Mouse (Mus musculus): ENCODE data around the gene Hoxa11. TPM values are rescaled to one million over a fixed set of nuclear protein-coding genes. Genes with fewer than 3 reads are reported as not detected.

Hoxa11 gene
- polyA plus RNA-seq, 1 experiment from 2014 or later, result not detected

GRCm38 (mm10) chr6:52221993-52222685, 23.5 kb downstream of the Hoxa11 start:
- Histone ChIP-seq H3K9ac (no peak overlapping the region), H3K4me3 (peak overlapping the region; percentile 54), H3K27me3 (replicated peaks) (peaks cover 98% of the 10 kb centered on the region), H3K36me3 (no peaks in the 10 kb centered on the region), H3K4me1 (replicated peaks) (peaks cover 22% of the 10 kb centered on the region), H3K9me3 (replicated peaks) (no peaks in the 10 kb centered on the region), H3K27ac (ENCODE audit: poor library complexity, severe bottlenecking) (no peak overlapping the region), H3K4me2 (peak overlapping the region; percentile 85)
- WGBS, result 6% methylated on average over 21 of the region's 21 CpGs
- no peak for ATAC-seq (ENCODE audit: insufficient number of reproducible peaks, low FRiP score)

GRCm38 (mm10) chr6:52221337-52221992, 24.1 kb downstream of the Hoxa11 start, which contains the start of gene Hoxa7:
TSS of gene Hoxa7 (minus strand) at chr6:52221854.
- peak within 1 kb of the TSS; percentile 42; the same call in 1 of the 2 replicates for H3K9ac ChIP-seq

GRCm38 (mm10) chr6:52220865-52221310, 24.7 kb downstream of the Hoxa11 start:
- Histone ChIP-seq H3K4me3 (peak overlapping the region; percentile 54), H3K27me3 (replicated peaks) (peaks cover 98% of the 10 kb centered on the region), H3K4me2 (peak overlapping the region; percentile 85), H3K9ac (no peak overlapping the region), H3K36me3 (no peaks in the 10 kb centered on the region), H3K4me1 (replicated peaks) (peaks cover 25% of the 10 kb centered on the region), H3K9me3 (replicated peaks) (no peaks in the 10 kb centered on the region), H3K27ac (ENCODE audit: poor library complexity, severe bottlenecking) (no peak overlapping the region)
- WGBS, result 4% methylated on average over 12 of the region's 12 CpGs
- ATAC-seq (ENCODE audit: insufficient number of reproducible peaks, low FRiP score), result no peak

More at GRCm38 (mm10) chr6:52221337-52221992, 24.1 kb downstream of the Hoxa11 start, which contains the start of gene Hoxa7:
- peak; percentile 58; the same call in 1 of the 2 replicates for ATAC-seq (ENCODE audit: insufficient number of reproducible peaks, low FRiP score)
- no peaks in the 10 kb centered on the region for H3K36me3 ChIP-seq
- H3K9me3 ChIP-seq (replicated peaks), result no peaks in the 10 kb centered on the region
- H3K27me3 ChIP-seq (replicated peaks), result peaks cover 98% of the 10 kb centered on the region
- H3K4me1 ChIP-seq (replicated peaks), result peaks cover 27% of the 10 kb centered on the region
- WGBS, result under 1% methylated on average over 46 of the region's 46 CpGs
- H3K4me3 ChIP-seq, result peak within 1 kb of the TSS; percentile 54
- peak within 1 kb of the TSS; percentile 85 for H3K4me2 ChIP-seq
- H3K27ac ChIP-seq (ENCODE audit: poor library complexity, severe bottlenecking), result no peak within 1 kb of the TSS

- H3K9me3 ChIP-seq (replicated peaks), result no peaks in the 10 kb centered on the region
- H3K9ac ChIP-seq, result no peak overlapping the region
- no peak overlapping the region for H3K27ac ChIP-seq (ENCODE audit: poor library complexity, severe bottlenecking)
- H3K27me3 ChIP-seq (replicated peaks), result peaks cover 98% of the 10 kb centered on the region
- H3K4me1 ChIP-seq (replicated peaks), result peaks cover 22% of the 10 kb centered on the region
- ATAC-seq (ENCODE audit: insufficient number of reproducible peaks, low FRiP score), result no peak
- no peak overlapping the region for H3K4me2 ChIP-seq
- no peaks in the 10 kb centered on the region for H3K36me3 ChIP-seq
- H3K4me3 ChIP-seq, result no peak overlapping the region
- WGBS, result 14% methylated on average over 32 of the region's 32 CpGs
These were observed 25.4 kb downstream of the Hoxa11 start for GRCm38 (mm10) chr6:52220003-52220864.

GRCm38 (mm10) chr6:52219234-52219942, 26.2 kb downstream of the Hoxa11 start:
- Histone ChIP-seq H3K27ac (ENCODE audit: poor library complexity, severe bottlenecking) (no peak overlapping the region), H3K4me1 (replicated peaks) (peaks cover 22% of the 10 kb centered on the region), H3K9ac (no peak overlapping the region), H3K4me3 (no peak overlapping the region), H3K27me3 (replicated peaks) (peaks cover 98% of the 10 kb centered on the region), H3K36me3 (no peaks in the 10 kb centered on the region), H3K9me3 (replicated peaks) (no peaks in the 10 kb centered on the region), H3K4me2 (no peak overlapping the region)
- no peak for ATAC-seq (ENCODE audit: insufficient number of reproducible peaks, low FRiP score)
- WGBS, result 26% methylated on average over 9 of the region's 9 CpGs

- H3K9ac ChIP-seq, result no peak overlapping the region
- no peaks in the 10 kb centered on the region for H3K36me3 ChIP-seq
- H3K4me2 ChIP-seq, result no peak overlapping the region
- H3K4me1 ChIP-seq (replicated peaks), result peaks cover 22% of the 10 kb centered on the region
- H3K27ac ChIP-seq (ENCODE audit: poor library complexity, severe bottlenecking), result no peak overlapping the region
- 10% methylated on average over 14 of the region's 14 CpGs for WGBS
- peaks cover 98% of the 10 kb centered on the region for H3K27me3 ChIP-seq (replicated peaks)
- no peak overlapping the region for H3K4me3 ChIP-seq
- H3K9me3 ChIP-seq (replicated peaks), result no peaks in the 10 kb centered on the region
- no peak for ATAC-seq (ENCODE audit: insufficient number of reproducible peaks, low FRiP score)
These were observed 26.9 kb downstream of the Hoxa11 start for GRCm38 (mm10) chr6:52218643-52219215.

- ATAC-seq (ENCODE audit: insufficient number of reproducible peaks, low FRiP score), result no peak
- Histone ChIP-seq H3K9me3 (replicated peaks) (no peaks in the 10 kb centered on the region), H3K27me3 (replicated peaks) (peaks cover 98% of the 10 kb centered on the region), H3K36me3 (no peaks in the 10 kb centered on the region), H3K4me3 (peak overlapping the region; percentile 28; the same call in 1 of the 2 replicates), H3K4me1 (replicated peaks) (peaks cover 24% of the 10 kb centered on the region), H3K9ac (no peak overlapping the region), H3K27ac (ENCODE audit: poor library complexity, severe bottlenecking) (no peak overlapping the region), H3K4me2 (no peak overlapping the region; the same call in 1 of the 2 replicates)
- 6% methylated on average over 23 of the region's 23 CpGs for WGBS
These were observed 27.5 kb downstream of the Hoxa11 start for GRCm38 (mm10) chr6:52217895-52218642.

- ATAC-seq (ENCODE audit: insufficient number of reproducible peaks, low FRiP score), result no peak
- H3K4me1 ChIP-seq (replicated peaks), result peaks cover 29% of the 10 kb centered on the region
- peaks cover 98% of the 10 kb centered on the region for H3K27me3 ChIP-seq (replicated peaks)
- no peak overlapping the region for H3K9ac ChIP-seq
- H3K4me2 ChIP-seq, result peak overlapping the region; percentile 51
- no peaks in the 10 kb centered on the region for H3K9me3 ChIP-seq (replicated peaks)
- H3K4me3 ChIP-seq, result peak overlapping the region; percentile 28
- no peak overlapping the region for H3K27ac ChIP-seq (ENCODE audit: poor library complexity, severe bottlenecking)
- H3K36me3 ChIP-seq, result no peaks in the 10 kb centered on the region
- 1% methylated on average over 25 of the region's 25 CpGs for WGBS
These were observed 28.2 kb downstream of the Hoxa11 start for GRCm38 (mm10) chr6:52217459-52217768.

- H3K27ac ChIP-seq (ENCODE audit: poor library complexity, severe bottlenecking), result no peak overlapping the region
- 3% methylated on average over 60 of the region's 60 CpGs for WGBS
- H3K9ac ChIP-seq, result no peak overlapping the region
- no peaks in the 10 kb centered on the region for H3K9me3 ChIP-seq (replicated peaks)
- H3K4me3 ChIP-seq, result peak overlapping the region; percentile 28
- no peaks in the 10 kb centered on the region for H3K36me3 ChIP-seq
- H3K27me3 ChIP-seq (replicated peaks), result peaks cover 98% of the 10 kb centered on the region
- peak overlapping the region; percentile 51 for H3K4me2 ChIP-seq
- no peak for ATAC-seq (ENCODE audit: insufficient number of reproducible peaks, low FRiP score)
- peaks cover 25% of the 10 kb centered on the region for H3K4me1 ChIP-seq (replicated peaks)
These were observed 28.7 kb downstream of the Hoxa11 start for GRCm38 (mm10) chr6:52216691-52217458.
